Mouse (Mus musculus) central nervous system, embryonic 18 days (tissue): ENCODE measurements around the gene Srpk3. TPM values are rescaled to one million over a fixed set of nuclear protein-coding genes. Genes with fewer than 3 reads are reported as not detected.

Experiments
- polyA plus RNA-seq: library from polyadenylated mRNA; depleted of rRNA; stranded (reverse); fragments of >200 nt; gene quantifications from 2 replicates; pipeline ENCODE4 v1.2.3, GENCODE M21; 2012; rRNA removed

Gene Srpk3
- 0.61 and 4.7 TPM in 2 replicates for polyA plus RNA-seq

DNA sequence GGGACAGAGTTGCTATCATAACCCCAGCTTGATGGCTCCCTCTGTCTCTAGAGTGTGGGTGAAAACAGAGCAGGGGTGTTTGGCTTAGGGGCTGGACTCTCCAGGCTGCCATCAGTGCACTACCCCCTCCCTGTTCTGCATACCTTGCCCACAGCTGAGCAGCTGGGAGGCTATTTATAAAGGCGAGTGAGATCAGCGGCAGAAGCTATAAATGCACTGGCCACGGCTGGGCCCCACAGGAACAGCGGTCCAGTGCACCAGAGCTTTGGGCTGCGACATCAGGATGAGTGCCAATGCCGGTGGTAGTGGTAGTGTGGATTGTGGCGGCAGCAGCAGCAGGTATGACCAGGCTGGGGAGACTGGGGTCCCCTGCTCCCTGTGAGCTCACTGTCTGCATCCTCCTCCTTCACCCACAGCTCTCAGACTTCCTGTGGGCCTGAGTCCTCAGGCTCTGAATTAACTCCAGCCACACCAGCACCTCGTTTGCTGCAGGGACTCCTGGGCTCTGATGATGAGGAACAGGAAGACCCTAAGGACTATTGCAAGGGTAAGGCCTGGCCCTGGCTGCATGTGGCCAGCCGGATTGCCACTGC is at the start of gene Srpk3:
Gene Srpk3, plus strand, starts transcription at position 238 of the 593 bp plus-strand sequence.

DNA sequence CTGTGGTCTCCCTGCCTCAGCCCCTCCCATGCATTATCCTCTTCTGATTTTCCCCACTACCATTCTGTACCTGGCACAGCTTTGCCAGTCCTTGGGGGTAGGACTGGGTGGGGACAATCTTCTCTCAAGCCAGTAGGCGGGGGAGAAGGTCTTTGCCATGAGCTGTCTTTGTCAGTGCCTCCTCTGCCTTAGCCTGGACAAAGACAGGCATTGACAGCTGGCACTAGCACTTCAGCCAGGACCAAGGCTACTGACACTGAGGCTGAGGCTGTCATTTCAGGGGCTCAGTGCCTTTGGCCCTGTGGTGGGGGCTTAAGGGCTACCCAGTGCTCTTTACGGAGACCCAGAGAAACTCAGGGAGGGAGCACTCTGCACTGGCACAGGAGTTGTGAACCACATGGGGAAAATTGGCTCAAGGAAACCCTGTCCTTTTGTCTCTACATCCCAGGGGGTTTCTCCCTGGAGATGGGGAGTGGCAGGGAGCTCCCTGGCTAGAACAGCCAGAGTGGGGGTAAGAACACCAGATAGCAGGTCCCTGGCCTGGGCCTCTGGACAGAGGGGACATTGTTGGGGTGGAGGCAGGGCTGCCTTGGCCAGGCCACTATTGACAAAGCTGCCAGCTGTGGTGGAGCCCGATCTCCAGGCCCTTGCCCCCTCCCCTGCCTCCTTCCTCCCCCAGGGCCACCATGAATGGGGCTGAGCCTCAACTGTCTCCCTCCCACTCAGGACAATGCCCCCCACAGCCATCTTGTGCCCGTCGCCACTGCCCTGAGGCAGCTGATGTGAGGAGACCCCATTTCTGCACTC is 17.7 kb upstream of the Srpk3 start, which contains the start of gene Plxnb3:
Gene Plxnb3, plus strand, starts transcription at position 757 of the 807 bp plus-strand sequence.

DNA sequence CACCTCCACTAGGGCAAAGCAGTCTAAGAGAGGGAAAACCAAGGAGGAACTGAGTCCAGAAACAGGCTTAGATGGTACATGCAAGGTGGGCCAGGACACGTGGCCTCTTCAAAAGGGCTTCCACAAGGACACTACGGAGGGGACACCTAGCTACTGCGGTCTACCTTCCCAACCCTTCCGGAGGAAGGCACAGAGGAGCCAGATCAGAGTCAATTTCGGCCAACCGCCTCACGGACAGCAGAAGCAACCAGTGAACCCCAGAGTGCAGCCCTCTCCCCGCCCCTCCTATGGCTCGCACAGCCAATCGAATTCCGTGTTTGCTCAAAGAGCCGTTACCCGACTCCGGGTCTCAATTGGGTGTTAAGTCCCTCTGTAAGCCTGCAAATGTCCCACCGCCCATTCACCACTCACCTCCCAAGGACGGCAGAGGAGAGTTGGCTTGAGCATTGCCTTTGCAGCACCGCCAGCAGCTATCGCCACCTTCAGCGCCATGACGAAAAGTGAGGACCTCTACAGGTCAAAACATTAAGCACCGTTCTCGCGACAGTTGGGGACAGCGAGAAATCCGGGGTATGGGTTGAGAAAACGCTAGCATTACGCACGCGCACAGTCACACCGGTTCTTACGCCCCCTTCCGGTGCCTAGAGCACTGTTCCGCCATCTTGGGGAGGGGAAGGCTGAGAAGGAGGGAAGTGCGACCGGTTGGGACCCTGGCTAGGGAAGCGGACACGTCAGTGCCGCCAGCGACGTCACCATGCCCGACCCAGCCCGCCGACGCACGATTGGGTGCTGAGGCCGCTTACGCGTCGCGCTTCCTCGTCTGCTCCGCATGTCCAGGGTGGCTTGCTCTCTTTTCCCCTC is 12.4 kb downstream of the Srpk3 start, which contains the start of the genes Idh3g and Ssr4:
Gene Idh3g, minus strand, starts transcription at position 534 of the 861 bp plus-strand sequence.
Gene Ssr4, plus strand, starts transcription at position 665 of the 861 bp plus-strand sequence.

DNA sequence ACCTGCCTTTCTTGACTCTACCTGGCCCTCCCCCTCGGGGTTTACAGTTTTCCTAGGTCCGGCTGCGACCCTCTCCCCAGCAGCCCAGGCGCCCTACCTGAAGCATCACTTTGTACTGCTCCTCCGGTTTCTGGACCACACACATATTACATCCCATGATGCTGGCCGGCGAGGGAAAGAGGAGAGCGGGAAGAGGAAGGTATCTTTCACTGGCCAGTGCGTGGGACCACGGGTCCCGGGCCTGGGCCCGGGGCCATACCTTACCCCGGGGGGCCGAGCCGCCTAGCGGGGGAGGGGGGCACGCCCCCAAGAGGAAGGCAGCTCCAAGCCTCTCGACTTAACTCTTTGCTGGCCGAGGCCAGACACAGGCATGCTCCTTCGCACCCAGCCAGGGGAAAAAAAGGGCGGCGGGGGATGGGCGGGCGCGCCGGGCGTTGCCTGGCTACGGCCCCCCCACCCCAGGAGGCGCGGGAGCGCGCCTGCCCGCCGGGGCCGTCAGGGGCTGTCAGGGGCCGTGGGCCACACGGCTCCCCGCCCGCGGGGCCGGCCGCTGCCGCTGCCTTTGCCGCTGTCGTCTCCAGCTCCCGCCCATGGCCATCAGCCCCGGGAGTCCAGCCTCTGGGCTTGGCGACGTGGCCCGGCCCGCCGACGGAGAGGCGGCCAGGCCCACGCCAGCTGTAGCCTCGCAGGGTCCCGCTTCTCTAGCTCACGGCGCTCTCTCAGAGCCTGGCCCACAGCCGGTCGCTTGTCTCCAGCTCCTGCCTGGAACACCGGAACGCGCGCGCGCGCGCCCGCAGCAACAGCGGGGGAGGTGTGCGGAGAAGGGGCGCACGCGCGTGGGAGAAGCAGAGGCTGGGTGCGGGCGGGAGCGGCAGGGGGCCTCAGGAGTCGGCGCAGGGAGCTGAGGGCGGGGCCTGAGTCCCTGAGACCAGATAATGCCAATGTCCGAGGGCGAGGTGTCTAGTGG is 50.3 kb downstream of the Srpk3 start, which contains the start of gene Pdzd4:
Gene Pdzd4, minus strand, starts transcription at position 785 of the 967 bp plus-strand sequence.

Other genes with a start within 250 kb of the Srpk3 start
- 0.28 and 0.40 TPM in 2 replicates for gene Dusp9, start 135.0 kb upstream of the Srpk3 start, polyA plus RNA-seq
- 226 and 244 TPM in 2 replicates for gene Pnck, start 114.3 kb upstream of the Srpk3 start, polyA plus RNA-seq
- 62.3 and 69.2 TPM in 2 replicates for gene Slc6a8, start 101.3 kb upstream of the Srpk3 start, polyA plus RNA-seq
- gene Bcap31, start 58.2 kb upstream of the Srpk3 start, polyA plus RNA-seq: 53.9 and 62.7 TPM in 2 replicates
- gene Abcd1, start 57.8 kb upstream of the Srpk3 start, polyA plus RNA-seq: 16.0 and 17.5 TPM in 2 replicates
- 0.95 and 1.9 TPM in 2 replicates for gene Plxnb3, start 17.3 kb upstream of the Srpk3 start, polyA plus RNA-seq
- 431 and 464 TPM in 2 replicates for gene Idh3g, start 12.5 kb downstream of the Srpk3 start, polyA plus RNA-seq
- gene Ssr4, start 12.6 kb downstream of the Srpk3 start, polyA plus RNA-seq: 161 and 178 TPM in 2 replicates
- gene Pdzd4, start 50.6 kb downstream of the Srpk3 start, polyA plus RNA-seq: 133 and 139 TPM in 2 replicates
- not detected in 2 replicates for gene Avpr2, start 117.7 kb downstream of the Srpk3 start, polyA plus RNA-seq
- 241 and 245 TPM in 2 replicates for gene L1cam, start 121.7 kb downstream of the Srpk3 start, polyA plus RNA-seq
- gene Arhgap4, start 147.5 kb downstream of the Srpk3 start, polyA plus RNA-seq: 6.3 and 7.0 TPM in 2 replicates
- 84.7 and 88.1 TPM in 2 replicates for gene Naa10, start 147.5 kb downstream of the Srpk3 start, polyA plus RNA-seq
- 7.3 and 9.4 TPM in 2 replicates for gene Renbp, start 156.4 kb downstream of the Srpk3 start, polyA plus RNA-seq
- gene Hcfc1, start 192.0 kb downstream of the Srpk3 start, polyA plus RNA-seq: 39.8 and 40.1 TPM in 2 replicates
- 64.0 and 65.2 TPM in 2 replicates for gene Irak1, start 249.5 kb downstream of the Srpk3 start, polyA plus RNA-seq